Comparison of ENCODE assay signal across 18 mouse cellular contexts in the genomic region with DNA sequence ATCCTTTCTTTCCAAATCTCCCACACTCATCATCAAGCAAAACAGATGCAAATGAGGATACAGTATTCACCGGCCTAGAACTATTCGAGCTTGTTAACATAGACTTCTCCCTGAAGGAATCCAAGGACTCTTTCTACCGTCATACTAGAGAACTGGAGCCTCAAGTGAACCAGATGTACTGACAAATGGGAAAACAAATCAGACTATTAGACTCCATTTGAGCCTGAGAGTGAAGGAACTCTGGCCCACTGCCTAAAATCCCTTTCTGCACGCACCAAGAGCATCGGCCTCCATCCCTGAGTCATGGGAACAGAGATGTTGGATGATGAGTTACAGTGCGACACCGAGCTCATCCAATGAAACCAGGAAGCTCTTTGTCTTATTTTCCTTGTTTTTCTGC.
DNase-seq lines count a peak whose midpoint lies in the region; ATAC-seq and TF ChIP-seq lines count a peak whose summit lies in the region.
"Had no signal": no experiment of that assay in that cellular context is flagged by ENCODE, and none has a peak within 500 bp of the region (broad histone marks: within the 10 kb centered on the region; RNA-seq: fewer than 3 reads in every experiment).

No protein-coding gene starts in this region.

- no peak for TF ChIP-seq POLR2A in lung, adult 2 months (IDR thresholded peaks at IDR 0.05; ENCODE audit: borderline replicate concordance, extremely low read depth, low read depth, low read length)

- no peak for TF ChIP-seq CTCF in lung, embryonic 14.5 days (IDR thresholded peaks at IDR 0.05; ENCODE audit: low read depth)
- no peak for TF ChIP-seq CTCF in lung, adult 2 months (IDR thresholded peaks at IDR 0.05; ENCODE audit: insufficient read depth, low read length)

- 0 out of 2 replicates have a peak, but pooled peaks have one; percentile 49 for ATAC-seq in lung, embryonic 14.5 days (ENCODE audit: insufficient read depth)
- ATAC-seq: Patski had no signal

- intact Hi-C loops in gastrocnemius, postnatal 14 days (cut with DNase I; ENCODE audit: low total_unique reads), result no loop called here
- intact Hi-C loops in gastrocnemius, postnatal 36 days (cut with DNase I), result no loop called here

- no peaks in the 10 kb centered on the region for H3K9me3 ChIP-seq in lung, embryonic 14.5 days (ENCODE audit: low read depth, low read length)
- H3K9me3 ChIP-seq: embryonic facial prominence, embryonic 12.5 days; heart, embryonic 10.5 days; hindbrain, embryonic 13.5 days; liver, embryonic 13.5 days; neural tube, embryonic 15.5 days had no signal

- 51% methylated on average over 7 of the region's 7 CpGs for WGBS in lung, embryonic 14.5 days
- WGBS in lung, adult 2 months, result 68% methylated on average over 7 of the region's 7 CpGs

- H3K36me3 ChIP-seq in lung, embryonic 14.5 days (ENCODE audit: insufficient read depth), result 0 out of 2 replicates have a peak, but pooled peaks cover under 1% of the 10 kb centered on the region
- H3K36me3 ChIP-seq: embryonic facial prominence, embryonic 12.5 days; heart, embryonic 10.5 days; hindbrain, embryonic 13.5 days; liver, embryonic 13.5 days; neural tube, embryonic 15.5 days had no signal

- H3K4me3 ChIP-seq in lung, embryonic 14.5 days (ENCODE audit: low read depth, low read length), result no peak overlapping the region
- H3K4me3 ChIP-seq in lung, adult 2 months (replicated peaks; ENCODE audit: extremely low read depth, low read depth, low read length), result no peak overlapping the region
- H3K4me3 ChIP-seq: embryonic facial prominence, embryonic 12.5 days; heart, embryonic 10.5 days; hindbrain, embryonic 13.5 days; liver, embryonic 13.5 days; neural tube, embryonic 15.5 days had no signal

- peak; percentile 49 to 57 for DNase-seq in cerebellum, postnatal 10 days
- DNase-seq in cerebellum, adult 9-10 months, result no peak
- peak; percentile 17 for DNase-seq in gastrocnemius, postnatal 14 days
- DNase-seq in gastrocnemius, postnatal 36 days, result no peak
- DNase-seq in lung, embryonic 14.5 days, result peak; percentile 65
- no peak for DNase-seq in lung, adult 2 months
- peak; percentile 22 for DNase-seq in layer of hippocampus, adult 9-11 months
- no peak for DNase-seq in spleen, postnatal 36 days (ENCODE audit: low spot score in 2 of 2)
- DNase-seq: cerebellum, postnatal 25 days; kidney, adult 11 months; liver, embryonic 13.5 days; retina, postnatal 1 day; thymus, adult 2 months had no signal

- H3K27ac ChIP-seq in lung, embryonic 14.5 days (ENCODE audit: low read depth), result no peak overlapping the region
- H3K27ac ChIP-seq: embryonic facial prominence, embryonic 12.5 days; heart, embryonic 10.5 days; hindbrain, embryonic 13.5 days; liver, embryonic 13.5 days; neural tube, embryonic 15.5 days had no signal

- no peaks in the 10 kb centered on the region for H3K4me1 ChIP-seq in lung, embryonic 14.5 days (ENCODE audit: insufficient read depth)
- no peaks in the 10 kb centered on the region for H3K4me1 ChIP-seq in lung, adult 2 months (ENCODE audit: control insufficient read depth, insufficient read depth, low read length)
- H3K4me1 ChIP-seq: embryonic facial prominence, embryonic 12.5 days; heart, embryonic 10.5 days; hindbrain, embryonic 13.5 days; liver, embryonic 13.5 days; neural tube, embryonic 15.5 days had no signal

- H3K4me2 ChIP-seq in lung, embryonic 14.5 days, result no peak overlapping the region
- H3K4me2 ChIP-seq: embryonic facial prominence, embryonic 12.5 days; hindbrain, embryonic 13.5 days; liver, embryonic 13.5 days; neural tube, embryonic 15.5 days had no signal

- no peaks in the 10 kb centered on the region for H3K27me3 ChIP-seq in lung, embryonic 14.5 days (ENCODE audit: insufficient read depth, low read length)
- H3K27me3 ChIP-seq: embryonic facial prominence, embryonic 12.5 days; hindbrain, embryonic 13.5 days; liver, embryonic 13.5 days; neural tube, embryonic 15.5 days; Patski had no signal

- H3K9ac ChIP-seq in lung, embryonic 14.5 days, result no peak overlapping the region
- H3K9ac ChIP-seq: embryonic facial prominence, embryonic 12.5 days; hindbrain, embryonic 13.5 days; liver, embryonic 13.5 days; neural tube, embryonic 15.5 days had no signal

Comparison
In these comparisons a context has a peak if more than half of its experiments do, and no peak if none do; other contexts are left out.
1. DNase-seq: peak in cerebellum, postnatal 10 days (2 of 2), gastrocnemius, postnatal 14 days (single experiment), lung, embryonic 14.5 days (single experiment) and layer of hippocampus, adult 9-11 months (single experiment); none in cerebellum, adult 9-10 months (single experiment), gastrocnemius, postnatal 36 days (0 of 2), lung, adult 2 months (single experiment) and spleen, postnatal 36 days (0 of 2).